Mouse (Mus musculus) Patski (cell line): ENCODE data around the gene Hmx3. TPM values are rescaled to one million over a fixed set of nuclear protein-coding genes. Genes with fewer than 3 reads are reported as not detected.

ENCODE experiments used
- ATAC-seq: fragments of 100-300 bp; one replicate; pipeline ENCODE4 v1.8.0; 2021
- CTCF ChIA-PET: fragments of 350-600 bp; sonication (Branson Sonifier 250); formaldehyde crosslinking; loops from one replicate; lab custom pipeline; 2022; ENCODE audit warnings: inconsistent platforms; lab: Charles Lee
- POLR2A ChIA-PET: fragments of 350-600 bp; sonication (Branson Sonifier 250); formaldehyde crosslinking; loops from one replicate; lab custom pipeline; 2022; ENCODE audit warnings: antibody characterized with exemption, inconsistent platforms; lab: Charles Lee
- DNase-seq: peaks from one replicate; pipeline ENCODE4 v3.0.0-alpha.2; 2011; ENCODE audit warnings: low read depth, low spot score
- H3K27me3 ChIP-seq: fragments of 371-371 bp; one replicate; pipeline ENCODE4 v1.5.1; 2021
- CTCF ChIP-seq: fragments of 100-300 bp; IDR thresholded peaks from one replicate; pipeline ENCODE4 v1.5.1; 2021
- in situ Hi-C: fragments of 300-500 bp; cut with MboI; formaldehyde crosslinking; loops from 3 replicates; pipeline ENCODE4 v1.11.1; 2018; ENCODE audit warnings: low pct_unique_long_range_greater_than_20kb, mixed read lengths
- polyA plus RNA-seq: library from polyadenylated mRNA; unstranded; gene quantifications from one replicate; pipeline ENCODE4 v1.2.3, GENCODE M21; 2021

Gene Hmx3
- polyA plus RNA-seq, 1 experiment from 2014 or later: 0.06 TPM

DNA sequence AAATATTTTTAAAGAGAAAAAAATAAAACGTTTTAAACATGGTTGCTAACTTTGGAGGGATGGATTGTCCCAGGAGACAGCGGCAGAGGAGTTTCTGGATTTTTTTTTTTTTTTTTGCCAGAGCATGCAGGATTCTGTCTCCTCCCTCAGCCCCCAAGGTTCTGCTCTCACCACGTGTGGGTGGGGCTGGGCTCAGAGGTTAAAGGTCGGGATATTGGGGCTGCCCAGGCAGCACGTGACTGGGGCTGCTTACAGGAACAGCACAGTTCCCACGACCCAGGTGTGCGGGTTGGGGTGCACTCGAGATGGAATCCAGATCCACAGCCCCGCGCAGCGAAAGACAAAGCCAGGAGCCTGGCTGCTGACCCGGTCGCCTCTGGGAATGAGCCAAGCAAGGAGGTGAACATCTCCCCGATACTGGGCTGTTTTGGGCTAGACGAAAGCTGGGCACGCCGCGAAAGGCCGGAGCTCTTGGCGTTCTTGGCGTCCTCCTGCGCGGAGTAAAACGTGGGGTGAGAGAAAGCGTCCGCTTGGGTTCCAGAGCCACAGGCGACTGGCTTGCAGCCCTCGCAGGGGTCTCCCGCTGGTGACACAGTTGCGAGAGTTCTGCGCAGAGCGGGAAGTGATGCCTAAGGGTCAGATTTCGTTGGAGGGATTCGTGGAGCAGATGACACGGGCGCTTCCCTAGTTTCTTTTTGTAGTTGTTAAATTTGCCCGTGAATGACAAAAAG, 14.0 kb downstream of the Hmx3 start:
- in situ Hi-C loops: loop anchor here (25.0 kb wide), 1 partner anchor 1006 kb away; no protein-coding TSS in a partner anchor
- POLR2A ChIA-PET: no interaction called here
- TF ChIP-seq CTCF: no peak
- peaks cover 13% of the 10 kb centered on the region for H3K27me3 ChIP-seq
- DNase-seq: no peak
- no peak for ATAC-seq
- CTCF ChIA-PET: no interaction called here

DNA sequence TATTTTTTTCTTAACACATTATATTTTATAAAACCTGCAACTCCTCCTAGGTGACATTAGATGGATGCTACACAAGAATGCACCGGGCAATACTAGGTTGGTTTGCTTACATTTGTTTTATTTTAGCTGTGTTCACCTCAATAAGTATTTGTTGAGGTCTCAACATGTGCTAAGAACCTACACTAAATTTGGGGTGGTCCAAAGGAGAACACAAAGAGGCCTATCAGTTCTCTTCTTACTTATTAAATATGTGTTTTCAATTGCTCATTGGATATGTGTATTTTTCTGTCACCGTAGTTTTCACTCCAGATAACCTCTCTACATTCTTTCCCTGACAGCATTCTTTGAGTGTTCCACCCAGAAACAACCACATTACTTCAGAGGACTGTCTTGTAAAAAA, 15.1 kb downstream of the Hmx3 start:
- no peak for ATAC-seq
- ChIA-PET CTCF (no interaction called here), POLR2A (no interaction called here)
- H3K27me3 ChIP-seq: peaks cover 9% of the 10 kb centered on the region
- in situ Hi-C loops: loop anchor here (25.0 kb wide), 1 partner anchor 1005 kb away; no protein-coding TSS in a partner anchor
- no peak for DNase-seq
- TF ChIP-seq CTCF: no peak

DNA sequence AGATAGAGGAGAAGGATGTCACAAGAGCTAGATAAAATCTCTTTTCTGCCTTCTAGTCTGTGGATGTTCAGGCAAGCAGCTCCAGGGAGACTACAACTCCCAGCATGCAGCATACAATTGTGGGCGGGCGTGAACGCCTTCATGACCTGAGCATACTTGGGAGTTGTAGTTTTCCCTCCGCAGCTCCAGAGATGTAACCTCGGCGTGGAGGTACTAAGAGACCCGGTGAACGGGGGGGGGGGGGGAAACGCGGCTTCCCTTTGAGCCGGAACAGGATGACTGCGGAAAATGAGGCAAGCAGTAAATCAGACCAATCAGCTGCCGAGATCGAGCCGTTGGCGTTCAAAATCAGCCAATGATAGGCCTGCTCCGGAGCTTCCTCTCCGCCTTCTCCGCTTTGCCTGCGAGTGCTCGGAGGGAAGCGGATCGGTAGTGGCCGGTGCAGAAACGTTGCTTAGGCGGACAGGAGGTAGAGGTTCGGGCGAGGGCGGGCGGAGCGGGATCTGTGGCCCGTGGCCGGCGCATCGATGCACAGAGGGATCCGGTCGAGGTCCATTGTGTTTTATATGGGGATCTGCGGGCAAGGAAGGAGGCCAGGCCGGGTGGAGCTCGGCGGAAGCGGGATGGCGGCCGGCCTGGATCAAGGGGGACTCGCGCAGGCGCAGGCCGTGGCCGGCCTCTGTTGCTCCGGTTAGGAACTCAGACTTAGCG, 17.5 kb downstream of the Hmx3 start, which contains the start of gene Bub3:
TSS of gene Bub3 (plus strand) at position 237 of the 711 bp plus-strand sequence.
- peak; percentile 85 for DNase-seq
- ChIA-PET CTCF (interaction anchor here (1.9 kb wide), 1 partner anchor 20 kb away, joined by 6 read pairs; no protein-coding TSS in a partner anchor), POLR2A (interaction anchor here (0.8 kb wide), 1 partner anchor 615 kb away, joined by 3 read pairs; no protein-coding TSS in a partner anchor)
- peak; percentile 95 for ATAC-seq
- in situ Hi-C loops: loop anchor here (25.0 kb wide), 1 partner anchor 1002 kb away; no protein-coding TSS in a partner anchor
- H3K27me3 ChIP-seq: no peaks in the 10 kb centered on the region
- TF ChIP-seq CTCF: no peak

DNA sequence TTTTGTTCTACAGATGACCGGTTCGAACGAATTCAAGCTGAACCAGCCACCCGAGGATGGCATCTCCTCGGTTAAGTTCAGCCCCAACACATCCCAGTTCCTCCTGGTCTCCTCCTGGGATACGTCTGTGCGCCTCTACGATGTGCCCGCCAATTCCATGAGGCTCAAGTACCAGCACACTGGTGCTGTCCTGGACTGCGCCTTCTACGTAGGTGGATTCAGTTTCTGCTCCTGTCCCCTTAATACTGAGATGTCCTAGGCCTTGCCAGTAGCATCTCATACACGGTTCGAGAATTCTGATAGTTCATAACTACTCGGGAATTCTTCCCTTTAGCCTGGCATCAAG, 18.0 kb downstream of the Hmx3 start:
- TF ChIP-seq CTCF: no peak
- POLR2A ChIA-PET: interaction anchor here (0.7 kb wide), 1 partner anchor 107 kb away, joined by 3 read pairs; no protein-coding TSS in a partner anchor
- DNase-seq: no peak
- H3K27me3 ChIP-seq: no peaks in the 10 kb centered on the region
- ATAC-seq: peak; percentile 9
- CTCF ChIA-PET: interaction anchor here (1.9 to 2.2 kb wide), 2 partner anchors 17 to 20 kb away, joined by 6 to 7 read pairs; no protein-coding TSS in a partner anchor
- in situ Hi-C loops: loop anchor here (25.0 kb wide), 1 partner anchor 1002 kb away; no protein-coding TSS in a partner anchor

DNA sequence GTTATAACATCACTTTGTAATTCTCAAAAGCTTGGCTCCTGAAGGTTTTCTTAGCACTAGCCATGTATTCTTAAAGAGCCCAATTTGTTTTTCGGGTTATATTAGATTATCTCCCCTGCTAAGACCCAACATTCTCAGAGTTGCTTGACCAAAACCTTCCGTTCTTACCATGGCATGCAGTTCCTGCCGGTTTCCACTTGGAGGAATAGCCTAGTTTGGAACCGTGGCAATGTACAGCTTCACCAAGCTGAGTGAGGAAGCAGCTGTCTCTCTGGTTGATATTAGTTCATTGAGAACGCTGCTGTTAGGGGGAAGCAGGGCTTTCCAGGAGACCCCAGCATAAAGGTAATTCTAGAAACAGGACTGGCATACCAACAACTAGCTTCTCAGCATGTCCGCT, 32.6 kb downstream of the Hmx3 start:
- TF ChIP-seq CTCF: no peak
- in situ Hi-C loops: no loop called here
- ATAC-seq (no peak), DNase-seq (no peak)
- ChIA-PET POLR2A (interaction anchor here (0.5 kb wide), 1 partner anchor 11 kb away, joined by 3 read pairs; no protein-coding TSS in a partner anchor), CTCF (no interaction called here)
- H3K27me3 ChIP-seq: no peaks in the 10 kb centered on the region

DNA sequence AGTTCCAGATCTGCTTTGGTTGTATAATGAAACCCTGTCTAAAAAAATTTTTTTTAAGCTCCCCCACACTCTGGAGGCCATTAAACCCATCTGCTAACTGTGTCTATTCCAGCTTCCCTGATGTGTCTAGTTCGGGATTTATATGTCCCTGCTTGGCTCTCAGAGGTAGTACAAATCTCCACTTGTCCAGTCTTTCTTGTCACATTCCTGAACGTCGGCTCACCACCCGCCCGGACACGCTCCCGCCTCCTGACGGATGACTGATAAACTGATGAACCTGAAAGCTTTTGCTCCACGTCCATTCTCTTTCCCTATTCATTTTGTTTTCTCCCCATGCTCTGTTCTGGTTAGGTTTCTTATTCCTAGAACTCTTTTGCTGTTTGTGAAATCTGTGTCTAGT, 39.5 kb downstream of the Hmx3 start:
- DNase-seq: no peak
- POLR2A ChIA-PET: interaction anchor here (1.5 kb wide), 1 partner anchor 9 kb away, joined by 3 read pairs; no protein-coding TSS in a partner anchor
- no peaks in the 10 kb centered on the region for H3K27me3 ChIP-seq
- CTCF ChIA-PET: no interaction called here
- TF ChIP-seq CTCF: no peak
- in situ Hi-C loops: no loop called here
- ATAC-seq: peak; percentile 83

DNA sequence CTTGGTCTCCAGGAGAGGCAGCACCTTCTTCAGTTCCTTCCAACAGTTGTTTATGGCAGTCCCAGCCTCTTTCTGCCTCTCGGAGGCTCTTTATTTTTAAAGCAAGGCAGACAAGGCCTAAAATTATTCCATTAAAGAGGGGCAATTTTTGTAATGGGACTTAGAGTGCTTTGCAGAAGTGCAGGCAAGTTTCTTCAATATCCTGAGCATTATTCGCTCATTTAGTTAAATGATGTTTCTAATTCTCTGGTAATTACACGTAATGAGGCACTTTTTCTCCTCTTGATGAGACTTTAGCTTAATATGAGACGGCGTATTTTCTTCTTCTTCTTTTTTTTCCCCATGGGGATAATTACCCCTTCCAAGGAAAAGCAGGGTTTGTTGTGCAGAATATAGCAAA, 42.9 kb downstream of the Hmx3 start:
- no peaks in the 10 kb centered on the region for H3K27me3 ChIP-seq
- in situ Hi-C loops: no loop called here
- DNase-seq: no peak
- ChIA-PET POLR2A (no interaction called here), CTCF (no interaction called here)
- no peak for ATAC-seq
- no peak for TF ChIP-seq CTCF

Other genes starting within 250 kb of the Hmx3 start
- not detected for gene Cuzd1, start 220.6 kb upstream of the Hmx3 start, polyA plus RNA-seq
- 0.37 TPM for gene Fam24b, start 213.4 kb upstream of the Hmx3 start, polyA plus RNA-seq
- gene Fam24a, start 209.0 kb upstream of the Hmx3 start, polyA plus RNA-seq: not detected
- 13.7 TPM for gene 2310057M21Rik, start 180.1 kb upstream of the Hmx3 start, polyA plus RNA-seq
- gene Pstk, start 171.7 kb upstream of the Hmx3 start, polyA plus RNA-seq: 53.4 TPM
- gene Ikzf5, start 132.3 kb upstream of the Hmx3 start, polyA plus RNA-seq: 13.5 TPM
- gene Acadsb, start 132.3 kb upstream of the Hmx3 start, polyA plus RNA-seq: 119 TPM
- 0.53 TPM for gene Hmx2, start 5.9 kb downstream of the Hmx3 start, polyA plus RNA-seq
- gene Bub3, start 17.4 kb downstream of the Hmx3 start, polyA plus RNA-seq: 137 TPM